Mouse (Mus musculus) liver, embryonic 12.5 days (tissue): ENCODE data around the gene Mdm2. TPM values are rescaled to one million over a fixed set of nuclear protein-coding genes. Genes with fewer than 3 reads are reported as not detected.
A peak's percentile ranks its signal among the peaks of the same experiment; 100 is the strongest.
"Not testable (repeated sequence)": the region's sequence is repeated elsewhere in the genome, so short reads cannot be mapped to it uniquely, and the experiment has no call there.

ENCODE experiments used
- ATAC-seq: fragments of 200-750 bp; cut with Nextera tagmentation; 2 replicates; pipeline ENCODE4 v1.8.0; 2017; ENCODE audit warnings: moderate number of reproducible peaks, mild to moderate bottlenecking, moderate library complexity
- H3K27ac ChIP-seq: fragments of 300-500 bp; sonication (generic); 2 replicates; pipeline ENCODE4 v1.5.1; 2016; ENCODE audit warnings: mild to moderate bottlenecking
- H3K27me3 ChIP-seq: fragments of 300-500 bp; sonication (generic); replicated peaks from 2 replicates; pipeline ENCODE4 v1.6.1; 2016; ENCODE audit warnings: mild to moderate bottlenecking, moderate library complexity
- H3K36me3 ChIP-seq: fragments of 300-500 bp; sonication (generic); 2 replicates; pipeline ENCODE4 v1.6.1; 2016; ENCODE audit warnings: mild to moderate bottlenecking, moderate library complexity
- H3K4me1 ChIP-seq: fragments of 300-500 bp; sonication (generic); 2 replicates; pipeline ENCODE4 v1.6.1; 2016
- H3K4me2 ChIP-seq: fragments of 300-500 bp; sonication (generic); 2 replicates; pipeline ENCODE4 v1.6.1; 2016; ENCODE audit warnings: mild to moderate bottlenecking, moderate library complexity
- H3K4me3 ChIP-seq: fragments of 300-500 bp; sonication (generic); 2 replicates; pipeline ENCODE4 v1.5.1; 2016; ENCODE audit warnings: mild to moderate bottlenecking, moderate library complexity
- H3K9ac ChIP-seq: fragments of 300-500 bp; sonication (generic); 2 replicates; pipeline ENCODE4 v1.6.1; 2016; ENCODE audit warnings: mild to moderate bottlenecking, moderate library complexity
- H3K9me3 ChIP-seq: fragments of 300-500 bp; sonication (generic); replicated peaks from 2 replicates; pipeline ENCODE4 v1.6.1; 2016; ENCODE audit warnings: mild to moderate bottlenecking, moderate library complexity
- WGBS: fragments of 180-500 bp; shearing (Covaris S2); methylation state at CpG from one replicate; pipeline ENCODE4 v1.1.7; 2016; ENCODE audit not compliant: insufficient replicate concordance; 5-methylcytosine and 5-hydroxymethylcytosine counted together
- polyA plus RNA-seq: library from polyadenylated mRNA; unstranded; fragments of >200 nt; fragmentation: Nextera tagmentation; extraction: Ambion mirVana; gene quantifications from 2 replicates; pipeline ENCODE4 v1.2.1, GENCODE M21; 2016

Gene Mdm2
- polyA plus RNA-seq, 1 experiment from 2014 or later = 36.9 TPM

DNA sequence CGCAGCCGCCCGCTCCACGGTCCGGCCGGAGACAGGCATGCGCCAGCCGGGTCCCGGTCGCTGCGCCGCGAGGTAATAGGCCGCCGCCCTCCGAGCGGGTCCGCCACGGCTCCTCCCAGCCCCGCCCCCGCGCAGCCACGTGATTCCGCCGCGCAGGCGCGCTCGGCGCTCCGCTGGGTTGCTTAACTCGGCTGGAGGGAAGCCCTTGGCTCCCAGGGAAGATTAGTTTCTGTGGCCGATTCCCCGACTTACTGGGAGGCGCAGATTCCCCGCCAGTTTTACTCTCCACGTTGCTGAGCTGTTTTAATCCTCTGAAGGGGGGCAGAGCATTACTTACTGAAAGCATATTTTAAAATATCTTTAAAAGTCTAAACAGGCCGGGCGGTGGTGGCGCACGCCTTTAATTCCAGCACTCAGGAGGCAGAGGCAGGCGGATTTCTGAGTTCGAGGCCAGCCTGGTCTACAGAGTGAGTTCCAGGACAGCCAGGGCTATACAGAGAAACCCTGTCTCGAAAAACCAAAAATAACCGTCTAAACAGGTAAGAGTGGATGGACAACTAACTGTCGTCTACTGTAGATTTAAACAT is 35.8 kb upstream of the Mdm2 start, which contains the start of gene Slc35e3:
Gene Slc35e3 (minus strand): TSS at position 69 of the 587 bp plus-strand sequence.
- Histone ChIP-seq H3K27ac (peak within 1 kb of the TSS; percentile 43), H3K36me3 (peaks cover 36% of the 10 kb centered on the region), H3K4me1 (peaks cover 25% of the 10 kb centered on the region), H3K4me2 (peak within 1 kb of the TSS; percentile 79), H3K27me3 (no peaks in the 10 kb centered on the region), H3K4me3 (peak within 1 kb of the TSS; percentile 57), H3K9me3 (0 out of 2 replicates have a peak, but pooled peaks cover 4% of the 10 kb centered on the region), H3K9ac (peak within 1 kb of the TSS; percentile 59)
- ATAC-seq = peak; percentile 98
- 14% methylated on average over 46 of the region's 46 CpGs for WGBS

DNA sequence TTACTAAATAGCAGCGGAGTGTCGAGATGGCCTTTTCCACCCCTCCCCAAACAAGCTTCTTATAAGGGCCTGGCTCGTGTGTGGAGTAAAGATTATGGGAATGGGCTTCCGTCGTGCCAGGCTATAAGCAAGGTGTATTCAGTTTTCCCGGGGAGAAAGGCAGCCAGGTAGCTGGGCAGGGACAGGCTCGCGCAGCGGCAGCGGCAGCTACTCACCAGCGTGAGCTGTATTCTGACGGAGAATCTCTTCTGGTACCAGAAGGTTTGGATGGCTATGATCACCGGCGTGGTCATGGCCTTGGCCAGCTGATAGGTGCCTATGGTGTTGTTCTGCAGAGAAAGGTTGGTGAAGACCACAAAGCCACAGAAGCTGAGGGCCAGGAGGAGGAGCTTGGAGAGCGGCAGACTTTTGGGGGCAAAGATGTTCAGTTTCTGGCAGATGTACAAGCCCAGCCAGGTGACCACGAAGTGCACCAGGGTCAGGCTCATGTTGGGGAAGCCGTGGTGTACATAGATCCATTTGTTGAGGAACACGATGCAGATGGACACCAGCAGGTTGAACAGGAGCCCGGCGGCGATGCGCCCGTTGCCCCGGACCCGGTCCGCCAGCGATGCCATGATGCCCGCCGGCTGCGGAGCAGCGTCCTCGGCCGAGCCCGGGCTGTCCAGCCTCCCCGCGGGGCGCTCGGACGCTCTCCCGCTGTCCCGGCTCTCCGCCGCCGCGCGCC is 35.2 kb upstream of the Mdm2 start:
- WGBS = 1% methylated on average over 22 of the region's 46 CpGs
- peak overlapping the region; percentile 79 for H3K4me2 ChIP-seq
- H3K9ac ChIP-seq = peak overlapping the region; percentile 59
- peak; percentile 36 for ATAC-seq
- peak overlapping the region; percentile 57 for H3K4me3 ChIP-seq
- peaks cover 25% of the 10 kb centered on the region for H3K4me1 ChIP-seq
- not testable (repeated sequence) for H3K27ac ChIP-seq, H3K27me3 ChIP-seq, H3K9me3 ChIP-seq
- peaks cover 29% of the 10 kb centered on the region for H3K36me3 ChIP-seq

DNA sequence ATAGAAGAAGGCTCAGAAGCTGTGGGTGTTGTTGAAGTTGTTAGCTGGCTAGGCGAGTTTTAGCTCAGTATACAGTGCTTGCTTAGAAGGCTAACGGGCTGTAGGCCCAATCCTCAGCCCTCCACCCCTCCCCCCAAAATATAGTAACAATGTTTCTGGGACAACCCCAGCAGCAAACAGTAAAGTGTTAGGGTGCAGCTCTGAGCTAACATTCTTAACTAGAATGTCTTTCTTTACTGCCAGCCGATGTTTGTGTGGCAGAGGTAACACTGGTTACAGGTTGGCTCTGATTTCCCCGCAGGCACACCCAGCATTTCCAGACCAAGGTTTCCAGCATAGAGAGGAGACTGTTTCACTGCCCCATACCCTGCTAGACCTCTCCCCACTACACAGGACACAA is 33.4 kb upstream of the Mdm2 start:
- no peaks in the 10 kb centered on the region for H3K9me3 ChIP-seq
- no peak overlapping the region for H3K4me3 ChIP-seq
- WGBS = 74% methylated on average over 4 of the region's 4 CpGs
- H3K4me2 ChIP-seq = no peak overlapping the region
- no peaks in the 10 kb centered on the region for H3K27me3 ChIP-seq
- H3K9ac ChIP-seq = no peak overlapping the region
- no peak overlapping the region for H3K27ac ChIP-seq
- peaks cover 25% of the 10 kb centered on the region for H3K36me3 ChIP-seq
- no peak for ATAC-seq
- peaks cover 27% of the 10 kb centered on the region for H3K4me1 ChIP-seq

DNA sequence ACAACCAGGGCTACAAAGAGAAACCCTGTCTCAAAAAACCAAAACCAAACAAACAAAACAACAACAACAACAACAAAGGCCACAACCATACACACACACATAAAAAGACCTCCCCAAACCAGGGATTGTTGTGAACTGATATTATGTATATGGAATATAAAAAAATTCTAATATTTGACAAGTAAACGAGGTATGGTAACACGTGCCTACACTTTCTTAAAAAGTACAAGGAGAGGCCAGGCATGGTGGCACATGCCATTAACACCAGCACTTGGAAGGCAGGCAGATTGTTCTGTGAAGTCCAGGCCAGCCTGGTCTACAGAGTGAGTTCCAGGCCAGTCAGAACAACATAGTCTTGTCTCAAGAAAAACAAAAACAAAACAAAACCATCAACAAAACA is 32.6 kb upstream of the Mdm2 start:
- peaks cover 35% of the 10 kb centered on the region for H3K4me1 ChIP-seq
- no peaks in the 10 kb centered on the region for H3K9me3 ChIP-seq
- H3K9ac ChIP-seq = no peak overlapping the region
- H3K4me3 ChIP-seq = no peak overlapping the region
- no peak overlapping the region for H3K4me2 ChIP-seq
- no peak overlapping the region for H3K27ac ChIP-seq
- WGBS = 61% methylated on average over 2 of the region's 2 CpGs
- ATAC-seq = no peak
- H3K27me3 ChIP-seq = no peaks in the 10 kb centered on the region
- H3K36me3 ChIP-seq = peaks cover 23% of the 10 kb centered on the region

DNA sequence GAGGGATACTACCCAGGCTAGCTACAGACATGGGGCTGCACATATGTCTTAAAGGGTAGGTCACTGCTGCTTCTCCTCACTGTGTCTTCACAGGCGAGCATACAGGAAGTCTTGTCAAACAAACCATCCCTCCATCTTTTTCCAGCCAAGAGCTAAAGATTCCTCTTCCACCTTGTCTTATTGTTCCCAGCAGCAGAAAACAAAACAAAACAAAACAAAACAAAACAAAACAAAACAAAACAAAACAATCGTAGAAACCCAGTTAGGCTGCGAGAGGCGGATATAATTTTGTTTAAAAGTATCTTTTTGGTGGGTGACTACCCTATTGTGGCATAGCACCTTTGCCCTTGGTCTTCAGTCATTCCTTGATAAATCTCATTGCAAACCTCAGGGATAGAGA is 32.1 kb upstream of the Mdm2 start:
- Histone ChIP-seq H3K4me1 (peaks cover 35% of the 10 kb centered on the region), H3K27ac (no peak overlapping the region), H3K27me3 (no peaks in the 10 kb centered on the region), H3K4me2 (no peak overlapping the region), H3K4me3 (no peak overlapping the region), H3K9ac (no peak overlapping the region), H3K36me3 (peaks cover 23% of the 10 kb centered on the region), H3K9me3 (no peaks in the 10 kb centered on the region)
- 79% methylated on average over 4 of the region's 4 CpGs for WGBS
- ATAC-seq = no peak

DNA sequence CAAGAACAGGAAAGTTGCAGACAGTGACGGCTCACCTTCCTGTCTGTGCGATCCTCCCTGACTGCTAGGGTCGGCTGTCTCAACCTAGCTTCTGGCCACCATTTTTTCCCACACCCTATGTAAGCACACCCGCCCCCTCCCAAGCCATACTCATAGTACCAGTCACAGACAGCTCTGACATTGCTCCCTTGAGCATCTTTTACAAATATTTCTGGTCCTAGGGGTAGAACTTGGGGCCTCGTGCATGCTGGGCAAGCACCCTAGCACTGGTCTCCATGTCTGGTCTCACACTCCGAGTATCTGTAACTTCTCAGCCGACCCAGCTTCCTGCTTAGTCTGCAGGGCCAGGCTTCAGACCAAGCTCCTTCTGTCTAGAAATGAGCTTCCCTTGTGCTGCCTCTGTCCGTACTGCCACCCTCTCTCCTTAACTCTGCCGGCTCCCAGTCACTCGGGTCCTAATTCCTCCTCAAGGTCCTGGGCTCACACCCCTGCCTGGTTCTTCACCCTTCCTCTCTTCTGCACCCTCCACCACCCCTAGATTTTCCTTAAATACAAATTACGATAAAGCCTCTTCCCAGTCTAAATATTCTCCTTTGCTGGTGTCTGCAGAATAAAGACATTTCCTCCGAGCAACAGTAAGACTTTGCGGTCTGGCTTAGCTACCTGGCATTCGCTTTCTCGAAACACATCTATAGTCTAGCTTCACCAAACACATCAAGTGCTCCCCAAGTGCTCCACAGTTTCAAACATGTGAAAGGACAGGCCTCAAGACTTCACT is 31.3 kb upstream of the Mdm2 start:
- Histone ChIP-seq H3K9me3 (no peaks in the 10 kb centered on the region), H3K4me1 (peaks cover 28% of the 10 kb centered on the region), H3K27ac (no peak overlapping the region), H3K9ac (no peak overlapping the region), H3K27me3 (peaks cover 3% of the 10 kb centered on the region; the same call in 1 of the 2 replicates), H3K36me3 (peaks cover 26% of the 10 kb centered on the region), H3K4me2 (no peak overlapping the region), H3K4me3 (no peak overlapping the region)
- no peak for ATAC-seq
- 78% methylated on average over 15 of the region's 15 CpGs for WGBS

DNA sequence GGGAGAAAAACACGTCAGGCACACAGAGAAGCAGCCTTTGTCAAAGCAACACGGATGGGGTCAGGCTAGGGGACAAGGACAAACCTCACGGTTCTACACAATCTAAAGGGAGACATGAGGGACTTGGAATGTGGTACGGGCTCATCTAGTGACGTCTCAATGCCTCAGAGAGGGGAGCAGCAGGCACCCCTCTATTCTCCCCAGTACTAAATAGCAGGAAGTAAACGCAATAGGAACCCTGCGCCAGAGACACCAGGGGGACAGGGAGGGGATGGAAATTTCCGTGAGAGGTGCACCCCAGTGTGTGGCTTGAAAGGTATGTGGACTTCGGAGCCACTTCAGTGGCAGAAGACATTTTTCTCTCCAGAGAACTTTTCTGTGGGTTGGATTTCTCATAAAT is 30.4 kb upstream of the Mdm2 start:
- H3K9ac ChIP-seq = no peak overlapping the region
- no peak overlapping the region for H3K4me2 ChIP-seq
- no peak overlapping the region for H3K4me3 ChIP-seq
- H3K4me1 ChIP-seq = peaks cover 21% of the 10 kb centered on the region
- peaks cover 11% of the 10 kb centered on the region; the same call in 1 of the 2 replicates for H3K27me3 ChIP-seq
- H3K36me3 ChIP-seq = peaks cover 32% of the 10 kb centered on the region
- WGBS = 81% methylated on average over 9 of the region's 9 CpGs
- no peaks in the 10 kb centered on the region for H3K9me3 ChIP-seq
- no peak for ATAC-seq
- H3K27ac ChIP-seq = no peak overlapping the region

DNA sequence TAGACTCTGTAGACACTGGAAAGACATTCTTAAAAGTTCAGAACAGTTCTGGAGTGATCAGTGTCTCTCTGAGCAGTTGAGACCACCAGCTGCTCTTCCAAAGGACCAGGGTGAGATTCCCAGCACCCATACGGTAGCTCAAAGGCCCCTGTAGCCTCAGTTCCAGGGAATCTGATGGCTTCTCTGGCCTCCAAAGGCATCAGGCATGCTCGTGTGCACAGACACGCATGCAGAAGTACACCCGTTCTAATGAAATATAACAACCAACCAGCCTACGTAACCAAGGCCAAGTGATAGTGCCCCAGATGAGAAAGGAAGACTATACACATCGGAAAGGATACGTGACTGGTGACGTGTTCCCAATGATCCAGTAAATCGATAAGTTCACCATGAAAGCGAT is 29.6 kb upstream of the Mdm2 start:
- Histone ChIP-seq H3K4me2 (no peak overlapping the region), H3K27me3 (peaks cover 11% of the 10 kb centered on the region; the same call in 1 of the 2 replicates), H3K4me1 (peaks cover 17% of the 10 kb centered on the region), H3K27ac (no peak overlapping the region), H3K9ac (no peak overlapping the region), H3K4me3 (no peak overlapping the region), H3K36me3 (peaks cover 32% of the 10 kb centered on the region), H3K9me3 (no peaks in the 10 kb centered on the region)
- 83% methylated on average over 10 of the region's 10 CpGs for WGBS
- ATAC-seq = no peak

DNA sequence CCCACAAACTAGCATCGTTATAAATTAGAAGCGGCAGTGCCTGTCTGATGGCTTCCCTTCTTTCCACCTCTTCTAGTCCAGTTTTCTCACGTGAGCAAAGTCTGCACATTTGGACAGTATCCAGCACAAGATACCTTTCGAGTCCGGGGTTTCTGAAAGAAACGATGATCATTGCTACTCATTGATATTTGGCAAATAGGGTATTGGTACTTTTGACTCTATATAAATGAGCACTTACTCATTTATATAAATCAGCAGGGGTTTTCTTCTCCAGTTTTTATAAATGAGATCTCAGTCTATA is 29.0 kb upstream of the Mdm2 start:
- ATAC-seq = no peak
- peaks cover 11% of the 10 kb centered on the region; the same call in 1 of the 2 replicates for H3K27me3 ChIP-seq
- WGBS = 85% methylated on average over 6 of the region's 6 CpGs

DNA sequence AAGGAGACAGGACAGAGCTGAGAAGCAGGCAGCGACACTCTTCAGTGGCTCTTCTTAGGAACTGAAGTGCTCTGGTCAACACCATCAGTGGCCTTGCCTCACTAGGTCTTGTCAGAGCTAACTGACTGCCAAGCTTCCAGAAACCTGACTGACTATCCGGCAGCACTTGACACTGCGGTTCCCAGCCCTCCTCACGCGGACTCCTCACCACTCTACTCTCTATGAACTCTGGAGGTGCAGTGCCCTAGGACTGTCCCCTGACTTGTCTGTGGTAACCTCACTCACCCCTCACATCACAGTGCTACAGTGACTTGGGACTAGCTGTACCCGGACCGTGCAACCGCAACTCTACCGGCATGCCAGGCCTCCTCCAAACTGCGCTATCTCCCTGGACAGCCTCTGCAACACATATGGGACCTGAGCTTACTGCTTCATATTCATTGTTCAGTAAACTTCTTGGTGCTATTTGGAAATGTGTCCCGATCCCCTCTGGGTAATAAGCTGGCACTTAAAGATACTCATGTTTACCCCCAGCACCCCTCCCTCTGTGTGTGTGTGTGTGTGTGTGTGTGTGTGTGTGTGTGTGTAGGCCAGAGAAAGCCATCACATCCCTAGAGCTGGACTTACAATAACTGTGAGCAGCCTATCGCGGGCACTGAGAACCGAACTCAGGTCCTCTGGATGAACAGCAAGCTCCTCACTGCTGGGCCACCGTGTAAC is 28.5 kb upstream of the Mdm2 start:
- H3K4me1 ChIP-seq = peaks cover 11% of the 10 kb centered on the region
- H3K27me3 ChIP-seq = peaks cover 11% of the 10 kb centered on the region; the same call in 1 of the 2 replicates
- no peak overlapping the region for H3K27ac ChIP-seq
- H3K9ac ChIP-seq = no peak overlapping the region
- no peaks in the 10 kb centered on the region for H3K9me3 ChIP-seq
- 0 out of 2 replicates have a peak, but pooled peaks have one; percentile 5 for ATAC-seq
- peaks cover 32% of the 10 kb centered on the region for H3K36me3 ChIP-seq
- no peak overlapping the region for H3K4me2 ChIP-seq
- WGBS = 87% methylated on average over 15 of the region's 15 CpGs
- H3K4me3 ChIP-seq = no peak overlapping the region

More for the DNA sequence above, 29.0 kb upstream of the Mdm2 start:
- Histone ChIP-seq H3K4me3 (no peak overlapping the region), H3K4me1 (peaks cover 11% of the 10 kb centered on the region), H3K9me3 (no peaks in the 10 kb centered on the region), H3K9ac (no peak overlapping the region), H3K27ac (no peak overlapping the region), H3K36me3 (peaks cover 32% of the 10 kb centered on the region), H3K4me2 (no peak overlapping the region)

DNA sequence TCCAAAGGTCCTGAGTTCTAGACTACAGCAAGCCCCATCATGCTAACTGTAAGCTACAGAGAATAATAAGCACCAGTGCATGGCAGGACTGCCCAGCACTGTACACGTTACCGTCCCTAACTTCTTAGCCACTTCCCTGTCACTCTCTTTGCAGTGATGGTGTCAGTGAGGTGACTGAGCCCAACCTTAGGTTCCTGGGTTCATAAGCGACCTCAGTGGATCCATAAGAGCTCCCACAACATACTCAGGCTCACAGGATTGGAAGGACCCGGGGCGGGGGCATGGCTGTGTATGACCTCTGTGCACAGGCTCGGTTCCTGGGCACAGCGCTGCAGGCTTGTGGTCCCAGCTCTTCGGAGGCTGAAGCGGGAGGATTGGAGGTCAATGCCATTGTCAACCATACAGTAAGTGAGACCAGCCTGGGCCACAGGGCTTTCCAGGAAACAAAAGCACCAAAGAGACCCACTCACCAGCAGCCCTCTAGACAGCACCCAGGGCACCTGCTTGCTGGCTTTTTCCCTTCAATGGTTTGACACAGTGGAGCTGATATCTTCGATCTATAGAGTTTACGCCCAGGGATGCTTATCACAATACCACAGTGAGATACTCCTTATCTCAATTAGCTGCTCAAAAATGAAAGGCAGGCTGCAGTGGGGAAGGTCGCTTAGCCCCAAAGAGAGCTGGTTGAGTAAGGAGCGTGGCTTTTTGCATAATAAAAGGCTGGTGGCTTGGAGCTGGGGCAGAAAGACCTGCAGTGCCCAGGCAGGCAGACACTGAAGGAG is 27.8 kb upstream of the Mdm2 start:
- Histone ChIP-seq H3K27ac (no peak overlapping the region), H3K36me3 (peaks cover 32% of the 10 kb centered on the region), H3K4me3 (no peak overlapping the region), H3K9ac (no peak overlapping the region), H3K27me3 (peaks cover 11% of the 10 kb centered on the region; the same call in 1 of the 2 replicates), H3K9me3 (no peaks in the 10 kb centered on the region), H3K4me1 (peaks cover 15% of the 10 kb centered on the region), H3K4me2 (no peak overlapping the region)
- WGBS = 67% methylated on average over 13 of the region's 13 CpGs
- peak; percentile 38 for ATAC-seq
